Mouse (Mus musculus) testis, adult 2 months (tissue): ENCODE results near the gene Nav2. TPM values are rescaled to one million over a fixed set of nuclear protein-coding genes. Genes with fewer than 3 reads are reported as not detected.

Experiments
- H3K27ac ChIP-seq: fragments of 200-500 bp; 2 replicates; pipeline ENCODE4 v1.5.1; 2012; ENCODE audit warnings: low read depth, low read length; ENCODE audit not compliant: control insufficient read depth, insufficient read depth
- H3K27me3 ChIP-seq: fragments of 200-500 bp; 2 replicates; pipeline ENCODE4 v1.6.1; 2012; ENCODE audit warnings: mild to moderate bottlenecking, low read length, moderate library complexity; ENCODE audit not compliant: control insufficient read depth, insufficient read depth
- H3K36me3 ChIP-seq: fragments of 200-500 bp; 2 replicates; pipeline ENCODE4 v1.6.1; 2012; ENCODE audit warnings: mild to moderate bottlenecking, low read length; ENCODE audit not compliant: control insufficient read depth, insufficient read depth
- H3K4me1 ChIP-seq: fragments of 200-500 bp; 2 replicates; pipeline ENCODE4 v1.6.1; 2012; ENCODE audit warnings: low read length; ENCODE audit not compliant: control insufficient read depth, insufficient read depth
- H3K4me3 ChIP-seq: fragments of 200-500 bp; 2 replicates; pipeline ENCODE4 v1.5.1; 2012; ENCODE audit warnings: low read depth, mild to moderate bottlenecking, low read length, moderate library complexity, mixed read lengths; ENCODE audit not compliant: control insufficient read depth
- CTCF ChIP-seq: fragments of 200-500 bp; IDR thresholded peaks from 2 replicates; pipeline ENCODE4 v1.5.1; 2012; ENCODE audit warnings: low read depth, mild to moderate bottlenecking, inconsistent platforms, low read length, moderate library complexity; ENCODE audit not compliant: control insufficient read depth, insufficient read depth, insufficient replicate concordance
- POLR2A ChIP-seq: fragments of 200-500 bp; IDR thresholded peaks from 2 replicates; pipeline ENCODE4 v1.6.1; 2012; ENCODE audit warnings: low read depth, mild to moderate bottlenecking, inconsistent platforms, low read length, moderate library complexity; ENCODE audit not compliant: control insufficient read depth
- polyA plus RNA-seq: library from polyadenylated mRNA; depleted of rRNA; stranded (reverse); fragments of >200 nt; gene quantifications from 2 replicates; pipeline ENCODE4 v1.2.3, GENCODE M21; 2012

The Nav2 gene
- polyA plus RNA-seq, 1 experiment: 20.8 TPM

- Histone ChIP-seq H3K4me1 (no peaks in the 10 kb centered on the region), H3K36me3 (no peaks in the 10 kb centered on the region), H3K27ac (no peak overlapping the region), H3K4me3 (no peak overlapping the region), H3K27me3 (no peaks in the 10 kb centered on the region)
- TF ChIP-seq POLR2A: no peak
- no peak for TF ChIP-seq CTCF
These were observed 8.9 kb downstream of the Nav2 start for GRCm38 (mm10) chr7:48917463-48917862.

GRCm38 (mm10) chr7:48917988-48918387 is 9.5 kb downstream of the Nav2 start:
- H3K27ac ChIP-seq: no peak overlapping the region
- H3K27me3 ChIP-seq: no peaks in the 10 kb centered on the region
- no peak for TF ChIP-seq POLR2A
- TF ChIP-seq CTCF: no peak
- H3K4me1 ChIP-seq: no peaks in the 10 kb centered on the region
- no peaks in the 10 kb centered on the region for H3K36me3 ChIP-seq
- H3K4me3 ChIP-seq: no peak overlapping the region

GRCm38 (mm10) chr7:48918389-48918788 is 9.9 kb downstream of the Nav2 start:
- Histone ChIP-seq H3K27me3 (no peaks in the 10 kb centered on the region), H3K4me1 (no peaks in the 10 kb centered on the region), H3K36me3 (no peaks in the 10 kb centered on the region), H3K27ac (no peak overlapping the region), H3K4me3 (no peak overlapping the region)
- TF ChIP-seq POLR2A (no peak), CTCF (no peak)

GRCm38 (mm10) chr7:48923620-48924019 is 15.1 kb downstream of the Nav2 start:
- Histone ChIP-seq H3K36me3 (no peaks in the 10 kb centered on the region), H3K27ac (no peak overlapping the region), H3K27me3 (no peaks in the 10 kb centered on the region), H3K4me3 (no peak overlapping the region), H3K4me1 (no peaks in the 10 kb centered on the region)
- TF ChIP-seq POLR2A (no peak), CTCF (no peak)

- TF ChIP-seq CTCF (no peak), POLR2A (no peak)
- Histone ChIP-seq H3K27ac (no peak overlapping the region), H3K4me1 (no peaks in the 10 kb centered on the region), H3K36me3 (no peaks in the 10 kb centered on the region), H3K4me3 (no peak overlapping the region), H3K27me3 (no peaks in the 10 kb centered on the region)
These were observed 16.7 kb downstream of the Nav2 start for GRCm38 (mm10) chr7:48925214-48925613.

- TF ChIP-seq CTCF (peak; percentile 66; the same call in 1 of the 2 replicates), POLR2A (no peak)
- no peaks in the 10 kb centered on the region for H3K36me3 ChIP-seq
- no peak overlapping the region for H3K4me3 ChIP-seq
- no peak overlapping the region for H3K27ac ChIP-seq
- no peaks in the 10 kb centered on the region for H3K27me3 ChIP-seq
- no peaks in the 10 kb centered on the region for H3K4me1 ChIP-seq
These were observed 19.8 kb downstream of the Nav2 start for GRCm38 (mm10) chr7:48928364-48928763.

GRCm38 (mm10) chr7:48930399-48930798 is 21.9 kb downstream of the Nav2 start:
- no peak overlapping the region for H3K27ac ChIP-seq
- no peaks in the 10 kb centered on the region for H3K27me3 ChIP-seq
- no peaks in the 10 kb centered on the region for H3K4me1 ChIP-seq
- H3K4me3 ChIP-seq: no peak overlapping the region
- no peaks in the 10 kb centered on the region for H3K36me3 ChIP-seq
- TF ChIP-seq POLR2A: no peak
- TF ChIP-seq CTCF: no peak

GRCm38 (mm10) chr7:48932138-48932537 is 23.6 kb downstream of the Nav2 start:
- no peak overlapping the region for H3K4me3 ChIP-seq
- TF ChIP-seq POLR2A (no peak), CTCF (no peak)
- no peak overlapping the region for H3K27ac ChIP-seq
- no peaks in the 10 kb centered on the region for H3K27me3 ChIP-seq
- H3K36me3 ChIP-seq: no peaks in the 10 kb centered on the region
- no peaks in the 10 kb centered on the region for H3K4me1 ChIP-seq
